Mouse (Mus musculus): ENCODE data around the gene Rnf5. TPM values are rescaled to one million over a fixed set of nuclear protein-coding genes. Genes with fewer than 3 reads are reported as not detected.

Rnf5 gene
- polyA plus RNA-seq, 1 experiment from 2014 or later = 249 TPM

GRCm38 (mm10) chr17:34615871-34616270 lies 12.4 kb upstream of the Rnf5 start, which contains the start of gene Egfl8:
Gene Egfl8, minus strand, starts transcription at chr17:34615971.
- no peak within 1 kb of the TSS for H3K9ac ChIP-seq
- peak within 1 kb of the TSS; percentile 24; the same call in 1 of the 2 replicates for H3K4me2 ChIP-seq (replicated peaks)
- WGBS = 65% methylated on average over 6 of the region's 6 CpGs
- peaks cover 57% of the 10 kb centered on the region for H3K36me3 ChIP-seq
- no peak for ATAC-seq (ENCODE audit: low FRiP score, low read depth)
- no peaks in the 10 kb centered on the region for H3K4me1 ChIP-seq
- no peaks in the 10 kb centered on the region for H3K9me3 ChIP-seq
- H3K27ac ChIP-seq = no peak within 1 kb of the TSS
- H3K4me3 ChIP-seq = peak within 1 kb of the TSS; percentile 5; the same call in 1 of the 2 replicates
- H3K27me3 ChIP-seq (replicated peaks) = no peaks in the 10 kb centered on the region

GRCm38 (mm10) chr17:34613830-34614229 lies 10.3 kb upstream of the Rnf5 start:
- no peak overlapping the region for H3K4me3 ChIP-seq
- no peak for ATAC-seq (ENCODE audit: low FRiP score, low read depth)
- H3K9me3 ChIP-seq = no peaks in the 10 kb centered on the region
- no peak overlapping the region for H3K9ac ChIP-seq
- H3K27ac ChIP-seq = no peak overlapping the region
- WGBS = 91% methylated on average over 10 of the region's 10 CpGs
- H3K27me3 ChIP-seq (replicated peaks) = no peaks in the 10 kb centered on the region
- no peak overlapping the region for H3K4me2 ChIP-seq (replicated peaks)
- peaks cover under 1% of the 10 kb centered on the region; the same call in 1 of the 2 replicates for H3K4me1 ChIP-seq
- peaks cover 67% of the 10 kb centered on the region for H3K36me3 ChIP-seq

- ATAC-seq (ENCODE audit: low FRiP score, low read depth) = no peak
- Histone ChIP-seq H3K9ac (no peak overlapping the region), H3K27ac (no peak overlapping the region), H3K4me3 (no peak overlapping the region), H3K9me3 (no peaks in the 10 kb centered on the region), H3K36me3 (peaks cover 71% of the 10 kb centered on the region), H3K4me2 (replicated peaks) (no peak overlapping the region), H3K4me1 (peaks cover 7% of the 10 kb centered on the region), H3K27me3 (replicated peaks) (no peaks in the 10 kb centered on the region)
- 90% methylated on average over 11 of the region's 11 CpGs for WGBS
Observed at GRCm38 (mm10) chr17:34613054-34613645, 9.7 kb upstream of the Rnf5 start.

GRCm38 (mm10) chr17:34611050-34611449 lies 7.6 kb upstream of the Rnf5 start:
- peaks cover 70% of the 10 kb centered on the region for H3K36me3 ChIP-seq
- H3K4me1 ChIP-seq = peaks cover 27% of the 10 kb centered on the region
- no peak overlapping the region for H3K27ac ChIP-seq
- no peak overlapping the region for H3K9ac ChIP-seq
- ATAC-seq (ENCODE audit: low FRiP score, low read depth) = no peak
- no peak overlapping the region for H3K4me3 ChIP-seq
- 94% methylated on average over 8 of the region's 8 CpGs for WGBS
- no peak overlapping the region for H3K4me2 ChIP-seq (replicated peaks)
- no peaks in the 10 kb centered on the region for H3K9me3 ChIP-seq
- no peaks in the 10 kb centered on the region for H3K27me3 ChIP-seq (replicated peaks)

- no peak for ATAC-seq (ENCODE audit: low FRiP score, low read depth)
- Histone ChIP-seq H3K4me2 (replicated peaks) (no peak overlapping the region), H3K36me3 (peaks cover 43% of the 10 kb centered on the region), H3K4me1 (peaks cover 39% of the 10 kb centered on the region), H3K4me3 (no peak overlapping the region), H3K9me3 (no peaks in the 10 kb centered on the region), H3K27me3 (replicated peaks) (no peaks in the 10 kb centered on the region), H3K27ac (no peak overlapping the region), H3K9ac (0 out of 2 replicates have a peak overlapping the region, but pooled peaks have one; percentile 13)
- 91% methylated on average over 7 of the region's 7 CpGs for WGBS
Observed at GRCm38 (mm10) chr17:34607997-34608396, 4.5 kb upstream of the Rnf5 start.

- Histone ChIP-seq H3K4me1 (peaks cover 50% of the 10 kb centered on the region), H3K36me3 (peaks cover 34% of the 10 kb centered on the region), H3K9me3 (no peaks in the 10 kb centered on the region), H3K9ac (peak overlapping the region; percentile 99), H3K4me3 (peak overlapping the region; percentile 98), H3K27ac (peak overlapping the region; percentile 78), H3K4me2 (replicated peaks) (peak overlapping the region; percentile 89), H3K27me3 (replicated peaks) (no peaks in the 10 kb centered on the region)
- WGBS = 18% methylated on average over 32 of the region's 32 CpGs
- ATAC-seq (ENCODE audit: low FRiP score, low read depth) = no peak
Observed at GRCm38 (mm10) chr17:34606186-34607039, 2.9 kb upstream of the Rnf5 start.

- Histone ChIP-seq H3K4me1 (peaks cover 50% of the 10 kb centered on the region), H3K4me3 (peak overlapping the region; percentile 98), H3K27ac (peak overlapping the region; percentile 78), H3K36me3 (peaks cover 33% of the 10 kb centered on the region), H3K27me3 (replicated peaks) (no peaks in the 10 kb centered on the region), H3K9me3 (no peaks in the 10 kb centered on the region), H3K4me2 (replicated peaks) (peak overlapping the region; percentile 89), H3K9ac (peak overlapping the region; percentile 99)
- peak; percentile 25 for ATAC-seq (ENCODE audit: low FRiP score, low read depth)
- under 1% methylated on average over 30 of the region's 30 CpGs for WGBS
Observed at GRCm38 (mm10) chr17:34605609-34606008, 2.1 kb upstream of the Rnf5 start.

GRCm38 (mm10) chr17:34604511-34605237 lies 1.2 kb upstream of the Rnf5 start:
- ATAC-seq (ENCODE audit: low FRiP score, low read depth) = no peak
- H3K4me1 ChIP-seq = peaks cover 50% of the 10 kb centered on the region
- peak overlapping the region; percentile 98 for H3K4me3 ChIP-seq
- peak overlapping the region; percentile 64 for H3K9ac ChIP-seq
- H3K27ac ChIP-seq = peak overlapping the region; percentile 86
- H3K27me3 ChIP-seq (replicated peaks) = no peaks in the 10 kb centered on the region
- H3K9me3 ChIP-seq = no peaks in the 10 kb centered on the region
- peak overlapping the region; percentile 89 for H3K4me2 ChIP-seq (replicated peaks)
- WGBS = 8% methylated on average over 24 of the region's 24 CpGs
- peaks cover 35% of the 10 kb centered on the region for H3K36me3 ChIP-seq

GRCm38 (mm10) chr17:34604061-34604508 lies 595 bp upstream of the Rnf5 start, which contains the start of gene Agpat1:
Gene Agpat1, plus strand, starts transcription at chr17:34604262.
- Histone ChIP-seq H3K27me3 (replicated peaks) (no peaks in the 10 kb centered on the region), H3K4me1 (peaks cover 50% of the 10 kb centered on the region), H3K36me3 (peaks cover 36% of the 10 kb centered on the region), H3K9me3 (no peaks in the 10 kb centered on the region), H3K4me3 (peak within 1 kb of the TSS; percentile 98), H3K9ac (peak within 1 kb of the TSS; percentile 68), H3K27ac (peak within 1 kb of the TSS; percentile 86), H3K4me2 (replicated peaks) (peak within 1 kb of the TSS; percentile 89)
- under 1% methylated on average over 35 of the region's 35 CpGs for WGBS
- peak; percentile 91 for ATAC-seq (ENCODE audit: low FRiP score, low read depth)

GRCm38 (mm10) chr17:34601796-34602195 lies 1.7 kb downstream of the Rnf5 start:
- ATAC-seq (ENCODE audit: low FRiP score, low read depth) = no peak
- H3K27me3 ChIP-seq (replicated peaks) = no peaks in the 10 kb centered on the region
- H3K9ac ChIP-seq = no peak overlapping the region; the same call in 1 of the 2 replicates
- no peak overlapping the region for H3K27ac ChIP-seq
- no peaks in the 10 kb centered on the region for H3K9me3 ChIP-seq
- peaks cover 25% of the 10 kb centered on the region for H3K36me3 ChIP-seq
- H3K4me3 ChIP-seq = no peak overlapping the region
- peak overlapping the region; percentile 78 for H3K4me2 ChIP-seq (replicated peaks)
- H3K4me1 ChIP-seq = peaks cover 34% of the 10 kb centered on the region
- whole genome bisulfite sequencing = 90% methylated on average over 12 of the region's 12 CpGs

- no peak overlapping the region for H3K4me3 ChIP-seq
- no peak overlapping the region for H3K27ac ChIP-seq
- ATAC-seq (ENCODE audit: low FRiP score, low read depth) = no peak
- no peaks in the 10 kb centered on the region for H3K27me3 ChIP-seq (replicated peaks)
- H3K9me3 ChIP-seq = no peaks in the 10 kb centered on the region
- no peak overlapping the region for H3K9ac ChIP-seq
- WGBS = 78% methylated on average over 9 of the region's 9 CpGs
- peaks cover 25% of the 10 kb centered on the region for H3K4me1 ChIP-seq
- peaks cover 38% of the 10 kb centered on the region for H3K36me3 ChIP-seq
- no peak overlapping the region for H3K4me2 ChIP-seq (replicated peaks)
Observed at GRCm38 (mm10) chr17:34599891-34600290, 3.6 kb downstream of the Rnf5 start.
